Mouse (Mus musculus): ENCODE data around the gene Pex16. TPM values are rescaled to one million over a fixed set of nuclear protein-coding genes. Genes with fewer than 3 reads are reported as not detected.
"Not testable (repeated sequence)": the region's sequence is repeated elsewhere in the genome, so short reads cannot be mapped to it uniquely, and the experiment has no call there.

Pex16 gene
- total RNA-seq, 4 experiments from 2014 or later: 63.1 to 281 (median 138) TPM

- DNase-seq: peak; percentile 86
These were observed 14.6 kb downstream of the Pex16 start for GRCm38 (mm10) chr2:92388891-92389641.

GRCm38 (mm10) chr2:92389645-92390044, 15.2 kb downstream of the Pex16 start:
- no peak for DNase-seq

- DNase-seq: no peak
These were observed 15.9 kb downstream of the Pex16 start for GRCm38 (mm10) chr2:92390206-92390930.

GRCm38 (mm10) chr2:92391116-92391515, 16.6 kb downstream of the Pex16 start:
- no peak for DNase-seq

GRCm38 (mm10) chr2:92391703-92392317, 17.3 kb downstream of the Pex16 start:
- no peak for DNase-seq

- DNase-seq: no peak
These were observed 18.1 kb downstream of the Pex16 start for GRCm38 (mm10) chr2:92392318-92393264.

GRCm38 (mm10) chr2:92395535-92395934, 21.1 kb downstream of the Pex16 start:
- no peak for DNase-seq

- no peak for DNase-seq
These were observed 23.0 kb downstream of the Pex16 start for GRCm38 (mm10) chr2:92397436-92397835.

- DNase-seq: not testable (repeated sequence)
These were observed 25.4 kb downstream of the Pex16 start for GRCm38 (mm10) chr2:92399877-92400276.

- no peak for DNase-seq
These were observed 26.2 kb downstream of the Pex16 start for GRCm38 (mm10) chr2:92400682-92401081.

GRCm38 (mm10) chr2:92401091-92401561, 26.6 kb downstream of the Pex16 start, which contains the start of gene Mapk8ip1:
Gene Mapk8ip1, minus strand, starts transcription at chr2:92401263.
- DNase-seq: no peak

- no peak for DNase-seq
These were observed 28.3 kb downstream of the Pex16 start for GRCm38 (mm10) chr2:92402591-92403326.

GRCm38 (mm10) chr2:92403776-92404319, 29.4 kb downstream of the Pex16 start:
- DNase-seq: no peak

GRCm38 (mm10) chr2:92404737-92405136, 30.3 kb downstream of the Pex16 start:
- DNase-seq: no peak

- no peak for DNase-seq
These were observed 31.2 kb downstream of the Pex16 start for GRCm38 (mm10) chr2:92405687-92406086.

GRCm38 (mm10) chr2:92408309-92409045, 34.0 kb downstream of the Pex16 start:
- no peak for DNase-seq

- DNase-seq: no peak
These were observed 37.2 kb downstream of the Pex16 start for GRCm38 (mm10) chr2:92411705-92412104.

- peak; percentile 65 for DNase-seq
These were observed 47.4 kb downstream of the Pex16 start for GRCm38 (mm10) chr2:92421723-92422387.

- DNase-seq: no peak
These were observed 48.1 kb downstream of the Pex16 start for GRCm38 (mm10) chr2:92422388-92423135.

Measured in adrenal gland, adult 8-10 months (tissue).